Mouse (Mus musculus): Measurements from ENCODE around the gene Ugt1a8. TPM values are rescaled to one million over a fixed set of nuclear protein-coding genes. Genes with fewer than 3 reads are reported as not detected.

Ugt1a8 gene
- total RNA-seq, 2 experiments from 2014 or later = not detected

DNA sequence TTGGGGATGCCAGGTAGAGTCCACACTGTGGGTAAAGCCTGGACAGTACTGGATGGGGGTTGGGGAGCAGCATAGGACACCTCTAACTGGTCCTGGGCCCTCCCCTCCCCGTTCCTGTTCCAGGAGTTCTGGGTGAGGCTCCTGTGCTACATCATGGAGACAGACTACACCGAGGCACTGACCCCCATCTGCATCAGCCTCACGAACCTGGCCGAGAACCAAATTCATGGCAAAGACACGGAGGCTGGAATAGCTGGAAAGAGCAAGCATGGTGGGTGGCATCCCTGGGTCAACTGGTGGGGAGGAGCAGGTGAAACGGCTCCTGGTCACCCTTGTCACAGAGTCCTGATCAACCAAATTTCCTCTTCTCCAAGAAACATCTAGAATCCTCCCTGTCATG lies 151.2 kb downstream of the Ugt1a8 start:
- no peak for DNase-seq

DNA sequence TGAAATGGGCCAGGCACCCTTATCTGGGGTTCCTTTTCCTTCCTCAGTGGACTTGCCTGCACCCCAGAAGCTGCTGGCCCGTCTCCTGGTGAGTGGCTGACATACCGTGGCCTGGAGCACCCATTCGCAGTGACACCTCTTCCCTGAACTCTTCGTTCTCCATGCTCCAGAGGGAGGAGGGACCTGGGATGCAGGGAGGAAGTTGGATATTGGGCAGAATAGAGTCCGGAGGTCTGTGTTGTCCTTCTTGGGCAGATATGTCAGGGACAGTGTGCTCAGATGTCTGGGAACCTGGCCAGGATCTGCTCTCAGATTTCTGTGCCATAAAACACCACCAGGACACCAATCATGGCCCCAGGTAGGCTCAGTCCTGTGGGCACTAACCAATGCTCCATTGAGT lies 152.5 kb downstream of the Ugt1a8 start:
- DNase-seq = no peak

- DNase-seq = no peak
Observed at GRCm38 (mm10) chr1:88240579-88240978, 153.0 kb downstream of the Ugt1a8 start.

DNA sequence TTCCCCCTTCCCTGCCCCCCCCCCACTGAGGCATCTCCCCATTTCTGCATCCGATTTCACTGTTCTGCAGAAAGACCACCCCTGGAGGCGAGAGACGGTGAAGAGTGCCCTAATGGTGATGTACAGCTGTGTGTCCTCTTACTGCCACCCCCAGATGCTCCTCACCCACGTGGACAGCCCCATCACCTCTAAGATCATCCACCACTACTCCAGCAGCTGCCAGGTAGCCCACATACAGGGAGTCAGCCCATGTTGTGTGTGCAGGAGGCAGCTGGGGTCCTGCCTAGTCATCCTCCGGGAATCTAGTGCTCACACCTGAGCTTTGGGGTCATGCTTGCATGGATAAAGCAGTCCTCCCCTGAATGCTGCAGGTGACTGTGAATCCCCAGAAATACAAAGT lies 156.2 kb downstream of the Ugt1a8 start:
- no peak for DNase-seq

DNA sequence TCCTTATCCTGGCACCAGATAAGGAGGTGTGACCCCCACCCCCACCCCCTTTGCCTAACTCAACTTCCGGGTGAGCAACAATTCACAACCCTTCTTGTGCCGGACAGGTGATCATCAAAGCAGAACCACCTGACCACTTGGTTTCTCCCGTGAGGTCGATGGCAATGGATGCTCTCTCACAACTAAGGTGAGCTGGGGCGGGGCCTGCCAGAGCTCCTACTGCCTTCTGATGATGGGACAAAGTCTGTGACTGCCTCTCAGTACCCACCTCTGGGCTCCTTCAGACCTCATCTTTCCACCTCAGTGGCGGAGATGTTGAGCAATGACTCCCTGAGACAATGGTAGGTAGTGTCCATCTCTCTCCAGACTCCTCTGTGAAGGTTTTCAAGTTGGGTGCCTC lies 158.3 kb downstream of the Ugt1a8 start:
- no peak for DNase-seq

DNA sequence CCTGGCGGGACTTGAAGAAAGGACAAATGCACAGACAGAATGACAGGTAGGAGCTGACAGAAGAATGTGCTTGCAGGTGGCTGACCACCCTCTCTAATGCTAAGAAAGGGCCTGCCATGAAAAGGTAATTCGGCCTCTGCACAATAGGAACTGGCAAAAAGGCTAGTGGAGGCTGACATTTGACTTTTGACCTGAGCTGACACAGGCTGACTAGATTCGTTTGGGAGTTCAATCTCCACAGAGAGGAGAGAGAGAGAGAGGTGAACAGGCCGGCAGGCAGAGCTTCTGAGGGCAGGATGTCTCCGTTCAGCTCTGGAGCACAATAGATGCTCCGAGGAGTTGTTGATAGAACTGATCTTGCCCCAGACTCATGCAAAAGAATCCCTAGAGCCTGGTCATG lies 158.8 kb downstream of the Ugt1a8 start:
- DNase-seq = no peak

- no peak for DNase-seq
Observed at GRCm38 (mm10) chr1:88247660-88248059, 160.0 kb downstream of the Ugt1a8 start.

DNA sequence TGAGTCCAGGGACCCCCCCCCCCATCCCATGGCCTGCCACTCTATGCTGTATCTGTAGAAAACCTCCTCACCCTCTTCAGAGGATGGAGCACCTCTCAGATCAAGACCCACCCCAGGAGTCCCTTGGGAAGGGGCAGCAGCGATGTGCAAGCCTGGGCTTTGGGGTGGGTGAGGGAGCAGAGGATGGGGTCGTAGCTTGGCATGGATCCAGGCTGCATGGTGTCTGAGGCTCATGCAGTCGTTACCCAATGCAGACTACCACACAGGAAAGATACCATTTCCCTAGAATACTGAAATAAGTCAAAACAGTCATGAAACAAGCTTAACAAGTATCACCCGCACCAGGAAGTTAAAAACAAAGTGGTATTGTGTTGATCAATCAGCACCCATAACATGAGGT lies 161.0 kb downstream of the Ugt1a8 start:
- DNase-seq = no peak

- no peak for DNase-seq
Observed at GRCm38 (mm10) chr1:88249596-88249995, 162.0 kb downstream of the Ugt1a8 start.

DNA sequence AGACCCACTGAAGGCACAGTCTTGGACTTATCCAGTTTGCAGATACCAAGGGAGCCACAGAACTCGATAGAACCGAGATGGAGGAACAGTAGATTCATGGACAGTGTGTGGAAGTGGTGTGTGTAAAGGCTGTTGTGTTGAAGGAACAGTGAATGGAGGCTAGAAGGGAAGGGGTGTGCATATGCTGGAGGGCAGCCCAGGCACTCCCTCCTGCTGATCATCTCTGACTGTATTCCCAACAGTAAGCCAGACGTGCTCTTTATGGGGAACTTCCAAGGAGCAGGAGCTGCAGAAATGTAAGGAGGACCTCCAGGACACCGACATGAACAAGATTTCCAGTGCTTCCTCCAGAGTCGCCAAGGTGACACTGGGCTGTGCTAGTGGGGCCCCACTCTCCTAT lies 162.4 kb downstream of the Ugt1a8 start:
- no peak for DNase-seq

DNA sequence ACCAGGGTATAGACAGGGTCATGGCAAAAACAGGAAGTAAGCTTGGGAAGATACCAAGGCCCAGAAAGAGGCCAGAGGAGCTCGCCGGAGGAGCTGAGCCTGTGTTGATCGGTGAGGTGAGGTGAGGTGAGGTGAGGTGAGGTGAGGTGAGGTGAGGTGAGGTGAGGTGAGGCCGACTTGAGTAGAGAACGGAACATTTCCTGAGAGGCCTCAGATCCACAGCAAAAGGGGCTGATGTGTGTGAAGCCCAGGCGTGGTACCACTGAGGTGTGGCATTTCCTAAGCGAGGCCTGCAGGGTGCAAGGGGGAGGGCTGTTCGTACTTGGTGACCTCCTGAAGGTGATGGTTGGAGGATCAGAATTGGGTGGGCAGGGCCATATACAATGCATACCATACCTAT lies 165.5 kb downstream of the Ugt1a8 start:
- DNase-seq = no peak

GRCm38 (mm10) chr1:88253540-88253939 lies 165.9 kb downstream of the Ugt1a8 start:
- DNase-seq = no peak

DNA sequence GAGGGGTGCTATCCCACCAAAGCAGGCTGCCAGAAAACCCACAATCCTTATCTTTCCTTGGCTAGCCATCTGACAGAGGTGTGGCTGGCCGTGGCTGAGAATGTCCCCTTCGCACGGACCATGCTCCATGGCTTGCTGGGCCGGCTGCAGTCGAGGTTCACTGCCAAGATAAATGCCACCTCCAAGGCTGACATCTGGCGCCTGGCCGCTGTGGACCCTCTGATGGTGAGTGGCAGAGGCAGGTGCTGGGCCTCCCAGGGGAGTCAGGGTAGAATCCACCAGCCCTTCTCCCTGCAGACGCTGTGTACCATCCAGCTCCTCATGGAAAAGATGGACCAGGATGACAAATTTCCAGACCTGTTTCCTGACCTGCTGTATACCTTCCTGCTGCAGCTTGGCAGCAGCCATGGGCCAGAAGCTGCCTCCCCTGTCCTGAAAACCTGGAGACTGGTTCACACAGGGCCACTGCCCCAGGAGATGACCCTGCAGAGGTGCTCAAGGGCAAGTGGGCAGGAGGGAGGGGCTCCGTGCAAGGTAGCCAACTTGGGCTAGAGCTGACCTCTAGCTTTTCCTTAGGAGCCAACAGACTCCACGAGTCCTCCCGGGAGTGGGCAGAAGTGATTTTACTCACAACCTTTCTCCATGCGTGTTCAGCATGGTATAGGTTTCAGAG lies 167.3 kb downstream of the Ugt1a8 start:
- no peak for DNase-seq

DNA sequence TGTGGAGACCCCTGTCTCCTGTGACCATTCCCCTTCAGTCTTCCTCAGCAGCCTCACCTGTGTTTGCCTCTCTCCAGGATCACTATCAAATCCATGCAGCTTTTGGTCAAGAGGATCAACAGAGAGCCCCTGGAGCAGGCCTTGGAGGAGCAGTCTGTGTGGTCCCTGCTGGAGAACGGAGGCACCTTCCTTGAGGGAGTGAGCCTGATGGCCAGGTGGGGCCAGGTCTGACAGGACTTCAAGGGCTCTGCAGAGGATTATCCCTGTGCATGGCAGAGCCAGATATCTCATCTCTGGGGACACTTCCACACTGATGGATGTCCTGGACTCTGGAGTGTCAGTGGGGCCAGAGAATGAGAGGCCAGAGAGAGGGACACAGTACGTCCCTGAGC lies 167.8 kb downstream of the Ugt1a8 start:
- DNase-seq = no peak

DNA sequence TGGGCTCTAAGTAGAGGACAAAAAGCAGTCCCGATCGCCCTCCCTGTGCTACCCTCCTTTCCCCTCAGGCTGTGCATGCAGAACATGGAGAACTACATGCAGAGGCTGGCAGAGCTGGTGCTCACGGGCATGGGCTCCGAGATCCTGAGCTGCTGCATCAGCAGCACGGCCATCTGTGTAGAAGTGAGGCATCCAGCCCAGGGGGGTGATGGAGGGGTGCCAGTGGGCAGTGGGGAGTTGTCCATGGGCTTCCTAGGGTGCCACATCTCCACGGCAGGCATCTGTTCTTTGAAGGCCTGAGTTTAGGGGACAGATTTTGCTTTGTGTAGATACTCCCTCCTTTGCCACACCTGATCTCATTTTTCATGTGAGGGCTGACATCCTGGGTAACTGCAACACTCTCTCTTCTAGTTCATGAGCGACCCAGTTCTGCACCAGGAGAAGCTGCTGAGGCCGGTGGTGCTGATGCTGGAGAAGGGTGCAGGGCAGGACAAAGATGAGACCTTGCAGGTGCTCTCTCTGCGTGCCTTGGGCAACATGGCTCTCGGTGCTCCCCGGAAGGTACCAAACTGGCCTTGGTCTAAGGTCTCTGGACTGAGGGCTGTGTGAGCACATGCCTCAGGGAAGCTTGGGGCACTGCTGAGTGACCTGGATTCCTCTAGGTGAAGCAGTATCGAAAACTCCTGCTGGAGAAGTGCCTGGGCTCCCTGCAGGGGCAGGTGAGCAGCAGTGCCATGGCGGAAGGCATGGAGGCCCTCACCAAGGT lies 168.6 kb downstream of the Ugt1a8 start:
- no peak for DNase-seq

GRCm38 (mm10) chr1:88256886-88257663 lies 169.5 kb downstream of the Ugt1a8 start:
- no peak for DNase-seq

- DNase-seq = no peak
Observed at GRCm38 (mm10) chr1:88257681-88258080, 170.1 kb downstream of the Ugt1a8 start.

- DNase-seq = no peak
Observed at GRCm38 (mm10) chr1:88258361-88258760, 170.7 kb downstream of the Ugt1a8 start.

DNA sequence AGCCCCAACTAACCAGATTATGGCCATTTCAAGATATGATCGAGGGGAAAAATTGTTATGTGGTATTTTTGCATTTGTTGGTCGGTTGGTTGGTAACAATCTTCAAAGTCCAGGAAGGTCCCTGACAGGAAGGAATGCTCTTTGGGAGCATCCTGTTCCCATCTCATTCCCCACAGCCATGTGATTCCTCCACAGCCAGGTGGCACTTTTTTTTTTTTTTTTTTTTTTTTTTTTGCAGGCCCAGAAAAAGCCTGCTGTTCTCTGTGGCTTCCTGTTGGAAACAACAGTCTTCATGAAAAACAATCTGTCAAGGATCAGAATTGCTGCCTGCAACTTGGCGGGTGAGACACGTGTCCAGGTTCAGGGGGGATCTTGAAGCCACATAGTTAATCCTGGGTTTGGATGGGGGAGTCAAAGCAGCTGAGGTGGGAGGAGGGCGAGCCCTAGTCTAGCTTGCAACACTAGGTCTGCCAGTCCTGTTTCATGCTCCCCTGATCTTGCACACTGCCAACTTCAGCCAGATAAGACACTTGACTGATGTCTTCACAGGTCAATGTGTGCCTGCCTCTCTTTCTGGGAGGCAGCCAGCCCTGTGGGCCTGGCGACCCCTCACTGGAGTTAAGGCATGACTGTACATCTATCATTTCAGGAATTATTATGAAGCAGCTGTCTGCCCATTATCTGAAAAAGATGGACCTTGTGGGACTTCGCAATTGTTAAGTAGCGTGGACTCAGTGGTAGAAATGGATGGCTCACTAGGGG lies 171.4 kb downstream of the Ugt1a8 start:
- DNase-seq = no peak

DNA sequence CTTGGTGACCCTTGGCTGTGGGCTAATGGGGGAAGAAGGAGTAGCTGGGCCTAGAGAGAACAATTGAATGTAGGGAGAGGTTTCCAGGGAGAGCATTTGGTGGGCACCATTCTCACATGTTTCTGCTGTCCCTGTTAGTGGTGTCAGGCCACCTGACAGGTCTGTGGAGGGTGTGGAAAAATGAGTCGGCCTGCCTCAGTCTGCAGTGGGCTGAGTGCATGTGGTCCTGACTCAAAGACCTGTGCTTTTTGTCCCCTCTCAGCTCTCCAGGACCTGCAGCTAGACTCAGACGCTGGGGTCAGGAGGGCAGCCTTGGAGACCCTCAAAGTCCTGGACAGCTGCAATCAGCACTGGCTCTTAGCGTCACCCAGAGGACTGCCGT lies 172.0 kb downstream of the Ugt1a8 start:
- DNase-seq = no peak

GRCm38 (mm10) chr1:88260114-88260513 lies 172.5 kb downstream of the Ugt1a8 start:
- no peak for DNase-seq

GRCm38 (mm10) chr1:88260604-88261377 lies 173.2 kb downstream of the Ugt1a8 start:
- no peak for DNase-seq
